Mouse (Mus musculus) Patski (cell line): ENCODE measurements at regions not wholly inside any gene's neighbourhood (a gene's known extent, or its start where the extent isn't known, plus 50 kb on each side); places are given as distances from the start of the nearest gene placed in this dataset.

ENCODE experiments used
- ATAC-seq: fragments of 100-300 bp; one replicate; pipeline ENCODE4 v1.8.0; 2021
- CTCF ChIA-PET: fragments of 350-600 bp; sonication (Branson Sonifier 250); formaldehyde crosslinking; loops from one replicate; lab custom pipeline; 2022; ENCODE audit warnings: inconsistent platforms; lab: Charles Lee
- POLR2A ChIA-PET: fragments of 350-600 bp; sonication (Branson Sonifier 250); formaldehyde crosslinking; loops from one replicate; lab custom pipeline; 2022; ENCODE audit warnings: antibody characterized with exemption, inconsistent platforms; lab: Charles Lee
- DNase-seq: peaks from one replicate; pipeline ENCODE4 v3.0.0-alpha.2; 2011; ENCODE audit warnings: low read depth, low spot score
- H3K27me3 ChIP-seq: fragments of 371-371 bp; one replicate; pipeline ENCODE4 v1.5.1; 2021
- CTCF ChIP-seq: fragments of 100-300 bp; IDR thresholded peaks from one replicate; pipeline ENCODE4 v1.5.1; 2021
- in situ Hi-C: fragments of 300-500 bp; cut with MboI; formaldehyde crosslinking; loops from 3 replicates; pipeline ENCODE4 v1.11.1; 2018; ENCODE audit warnings: low pct_unique_long_range_greater_than_20kb, mixed read lengths

DNA sequence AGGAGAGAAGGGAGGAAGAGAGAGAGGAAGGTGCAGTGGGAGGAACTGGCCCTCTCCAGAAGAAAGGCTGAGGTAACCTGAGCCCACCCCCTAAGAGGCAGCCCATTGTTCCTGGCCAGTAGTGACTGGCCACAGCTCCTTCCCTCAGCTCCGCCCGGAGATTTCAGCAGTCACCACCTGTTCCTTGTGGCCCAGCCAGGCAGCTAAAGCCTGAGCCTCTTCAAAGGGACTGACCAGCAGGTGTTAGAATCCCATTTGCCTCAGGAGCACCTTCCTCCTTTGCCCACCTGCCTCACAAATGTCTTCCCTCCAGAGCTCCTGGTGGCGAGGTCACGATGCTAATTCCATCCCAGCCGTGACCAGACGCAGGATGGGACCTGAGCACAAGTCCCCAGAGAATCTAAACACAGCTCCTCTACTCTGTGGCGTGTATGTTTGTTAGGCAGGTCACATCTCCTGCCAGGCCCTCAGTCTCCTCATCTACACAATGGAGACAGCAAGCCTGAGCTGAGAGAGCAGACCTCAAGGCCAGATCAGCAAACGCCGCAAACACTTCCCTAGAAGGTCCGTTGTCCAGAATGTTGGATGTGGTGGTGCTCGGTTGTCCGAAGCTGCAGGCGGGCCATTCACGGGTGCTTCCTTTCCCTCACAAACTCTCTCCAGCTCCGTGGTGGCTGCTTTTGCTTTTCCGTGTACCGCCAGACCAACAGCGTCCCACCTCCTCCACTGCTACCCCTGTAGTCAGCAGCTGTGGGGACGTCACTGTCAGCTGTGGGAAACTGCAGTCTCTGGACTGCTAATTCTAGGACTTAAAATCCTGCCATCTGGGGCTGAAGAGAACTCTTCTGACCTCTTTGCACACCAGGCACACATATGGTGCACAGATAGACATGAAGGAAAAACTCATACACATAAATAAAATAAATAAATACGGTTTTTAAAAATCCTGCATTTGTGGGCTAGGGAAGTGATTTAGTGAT, 145.8 kb upstream of the Rad23b start:
- POLR2A ChIA-PET = no interaction called here
- CTCF ChIA-PET = no interaction called here
- DNase-seq (no peak), ATAC-seq (no peak)
- H3K27me3 ChIP-seq = no peaks in the 10 kb centered on the region
- no peak for TF ChIP-seq CTCF
- in situ Hi-C loops = no loop called here

DNA sequence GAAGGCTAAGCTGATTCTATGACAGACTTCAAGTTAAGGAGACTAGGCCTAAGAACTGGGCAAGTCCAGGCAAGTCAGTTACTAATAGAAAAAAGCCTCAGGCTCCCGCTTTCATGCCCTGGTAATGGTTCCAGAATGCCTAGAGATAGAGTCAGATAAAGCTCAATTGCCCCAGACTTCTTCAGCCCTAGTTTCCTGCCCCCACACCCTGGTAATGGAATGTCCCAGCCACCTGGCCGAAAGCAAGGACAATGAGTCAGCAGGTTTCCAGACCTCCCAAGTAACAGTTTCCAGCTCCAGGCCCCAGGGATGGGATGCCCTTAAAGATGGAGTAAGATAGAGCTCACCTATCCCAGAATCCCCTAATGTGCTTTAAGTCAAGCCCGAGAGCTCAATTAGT, 143.6 kb upstream of the Rad23b start:
- ChIA-PET POLR2A (interaction anchor here (0.5 kb wide), 1 partner anchor 259 kb away, joined by 3 read pairs; no protein-coding TSS in a partner anchor), CTCF (no interaction called here)
- TF ChIP-seq CTCF = no peak
- in situ Hi-C loops = no loop called here
- H3K27me3 ChIP-seq = no peaks in the 10 kb centered on the region
- DNase-seq (no peak), ATAC-seq (no peak)

DNA sequence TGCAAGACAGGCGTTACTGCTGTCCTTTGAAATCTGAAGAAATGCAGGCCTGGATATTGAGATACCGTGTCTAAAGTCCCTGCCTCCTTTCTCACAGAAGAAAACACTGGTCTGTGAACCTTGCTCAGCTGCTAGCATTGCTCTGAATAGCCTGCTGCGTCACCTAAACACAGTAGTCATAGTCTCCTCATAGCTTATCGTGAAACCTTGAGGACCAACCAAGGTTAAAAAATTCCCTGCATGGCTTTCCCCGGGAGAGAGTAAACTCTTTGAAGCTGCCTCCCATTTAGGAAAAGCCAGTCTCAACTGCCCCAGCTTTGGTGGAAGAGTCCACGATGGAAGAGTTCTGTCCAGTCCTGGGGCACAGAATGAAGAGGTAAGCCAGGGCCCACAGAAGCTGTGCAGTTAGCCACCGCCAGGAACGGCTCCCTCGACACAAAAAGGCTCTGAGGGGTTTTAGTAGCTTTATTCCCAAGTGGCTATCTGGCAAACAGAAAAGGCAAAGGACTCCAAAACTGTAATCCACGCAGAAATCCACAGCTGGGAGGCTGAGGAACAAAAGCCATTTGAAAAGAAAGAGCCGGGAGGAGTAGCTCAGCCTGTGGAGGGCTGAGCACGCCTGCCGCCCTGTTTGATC, 142.0 kb upstream of the Rad23b start:
- no peaks in the 10 kb centered on the region for H3K27me3 ChIP-seq
- ChIA-PET POLR2A (no interaction called here), CTCF (no interaction called here)
- DNase-seq (no peak), ATAC-seq (no peak)
- no peak for TF ChIP-seq CTCF
- in situ Hi-C loops = no loop called here

DNA sequence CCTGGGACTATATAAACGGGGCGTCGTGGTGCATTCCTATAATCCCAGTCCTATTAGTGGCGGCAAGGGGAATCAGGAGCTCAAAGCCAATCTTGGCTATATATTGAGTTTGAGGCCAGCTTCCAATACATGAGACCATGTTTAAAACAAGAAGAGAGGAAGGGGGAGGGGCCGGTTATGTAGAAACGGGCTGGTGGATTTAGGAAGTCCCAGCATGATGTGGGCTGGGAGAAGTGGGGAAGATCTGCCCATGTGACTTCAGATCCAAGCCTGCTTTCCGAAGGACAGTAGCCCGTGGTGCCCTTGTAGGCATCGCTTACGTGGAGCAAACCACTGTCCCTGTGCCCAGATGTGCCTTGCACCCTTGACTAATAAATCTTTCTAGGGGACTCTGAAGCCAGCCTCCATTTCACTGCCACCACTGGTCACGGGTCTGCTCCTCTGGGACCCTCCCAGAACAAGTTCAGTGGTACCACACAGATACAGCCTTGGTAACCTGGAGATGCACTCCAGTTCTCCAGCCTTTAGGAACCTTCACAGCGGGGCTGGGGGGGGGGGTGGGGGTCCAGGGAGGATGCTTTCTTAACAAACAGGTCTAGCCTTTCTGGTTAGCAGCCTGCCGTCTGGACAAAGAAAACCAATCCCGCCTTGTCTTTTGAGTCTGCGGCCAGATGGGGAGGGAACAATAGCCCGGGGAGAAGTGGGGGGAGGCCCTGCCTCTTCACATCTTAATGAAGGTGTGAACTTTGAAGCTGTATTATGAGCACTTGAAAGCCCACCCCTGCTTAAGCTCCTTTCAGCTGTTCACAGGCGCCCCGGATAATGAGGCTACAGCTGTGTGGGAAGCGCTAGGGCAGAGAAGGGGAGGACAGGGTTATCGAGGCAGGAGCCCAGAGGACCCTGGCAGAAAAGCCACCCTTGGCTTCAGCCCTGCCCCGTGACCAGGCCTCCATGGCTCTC, 141.2 kb upstream of the Rad23b start:
- POLR2A ChIA-PET = no interaction called here
- no peak for DNase-seq
- in situ Hi-C loops = no loop called here
- no peaks in the 10 kb centered on the region for H3K27me3 ChIP-seq
- TF ChIP-seq CTCF = no peak
- no peak for ATAC-seq
- CTCF ChIA-PET = no interaction called here

DNA sequence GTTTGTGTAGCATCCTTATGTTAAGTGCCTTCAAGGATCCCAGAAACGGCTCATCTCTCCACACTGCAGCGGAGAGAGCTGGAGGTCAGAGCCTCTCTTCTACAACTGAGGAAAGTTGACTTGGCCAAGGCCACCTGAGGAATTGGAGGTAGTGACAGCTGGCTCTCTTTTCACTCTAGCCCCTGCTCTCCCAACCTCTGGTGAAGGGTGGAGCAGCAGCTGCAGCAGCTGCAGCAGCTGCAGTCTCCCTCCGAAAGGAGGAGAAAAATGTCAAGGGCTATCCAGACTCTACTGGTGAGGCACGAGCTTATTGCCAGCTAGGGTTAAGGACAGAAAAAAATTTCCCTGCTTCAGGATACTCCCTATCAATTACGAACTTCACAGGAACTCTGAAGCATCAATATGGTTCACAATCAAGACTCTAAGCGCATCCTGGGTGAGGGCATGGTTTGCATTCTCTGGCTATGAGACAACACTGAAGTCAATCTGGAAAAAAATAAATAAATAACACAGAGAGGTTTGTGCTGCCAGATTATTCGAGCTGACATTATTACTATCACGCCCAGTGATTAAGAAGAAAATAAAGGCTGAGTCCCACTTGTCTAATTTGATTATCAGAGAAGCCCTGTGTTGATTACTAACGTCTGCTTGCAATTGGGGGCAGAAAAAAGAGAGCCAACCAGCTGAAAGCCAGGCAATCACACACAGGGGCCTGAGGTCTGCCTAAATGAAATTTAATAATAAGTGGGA, 134.2 kb upstream of the Rad23b start:
- CTCF ChIA-PET = no interaction called here
- no peak for TF ChIP-seq CTCF
- in situ Hi-C loops = no loop called here
- no peaks in the 10 kb centered on the region for H3K27me3 ChIP-seq
- POLR2A ChIA-PET = no interaction called here
- no peak for DNase-seq
- ATAC-seq = no peak

DNA sequence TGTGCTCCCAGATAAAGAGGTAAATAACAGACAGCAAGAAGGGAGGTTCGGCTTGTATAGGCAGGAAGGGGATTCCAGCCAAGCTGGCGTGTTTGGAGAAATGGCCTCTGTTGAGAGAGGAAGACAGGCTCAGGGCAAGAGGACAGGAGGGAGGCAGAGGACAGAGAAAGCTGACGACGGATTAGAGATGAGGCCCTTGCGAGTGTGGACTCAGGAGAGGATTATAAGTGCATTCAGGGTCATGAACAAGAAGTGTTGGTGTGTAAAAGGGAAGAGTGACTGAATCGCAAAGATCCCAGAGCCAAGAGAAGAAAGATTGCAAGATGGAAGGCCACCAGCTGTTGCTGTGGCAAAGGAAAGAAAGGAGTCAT, 133.7 kb upstream of the Rad23b start:
- ChIA-PET POLR2A (no interaction called here), CTCF (interaction anchor here (1.5 kb wide), 1 partner anchor 25 kb away, joined by 3 read pairs; no protein-coding TSS in a partner anchor)
- DNase-seq (no peak), ATAC-seq (no peak)
- no peak for TF ChIP-seq CTCF
- in situ Hi-C loops = no loop called here
- no peaks in the 10 kb centered on the region for H3K27me3 ChIP-seq

DNA sequence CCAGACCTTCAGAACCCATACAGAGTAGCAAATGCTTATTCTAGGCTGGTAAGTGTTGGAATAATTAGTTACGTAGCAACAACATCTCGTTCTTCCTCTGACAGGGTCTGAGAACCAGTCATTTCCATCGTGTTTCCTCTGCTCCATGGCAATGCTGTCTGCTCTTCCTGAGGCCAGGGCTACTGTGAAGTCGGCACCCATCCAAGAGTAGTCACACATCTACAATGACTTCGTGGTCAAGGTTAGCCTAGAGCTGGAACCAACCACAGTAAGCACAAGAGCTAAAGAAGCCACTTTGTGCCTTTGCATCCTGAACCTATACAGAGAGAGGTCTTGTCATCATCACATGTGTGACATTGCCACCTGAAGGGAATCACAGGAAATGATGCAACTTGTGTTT, 124.1 kb upstream of the Rad23b start:
- ChIA-PET POLR2A (no interaction called here), CTCF (no interaction called here)
- ATAC-seq = no peak
- in situ Hi-C loops = no loop called here
- TF ChIP-seq CTCF = no peak
- no peaks in the 10 kb centered on the region for H3K27me3 ChIP-seq
- DNase-seq = no peak

DNA sequence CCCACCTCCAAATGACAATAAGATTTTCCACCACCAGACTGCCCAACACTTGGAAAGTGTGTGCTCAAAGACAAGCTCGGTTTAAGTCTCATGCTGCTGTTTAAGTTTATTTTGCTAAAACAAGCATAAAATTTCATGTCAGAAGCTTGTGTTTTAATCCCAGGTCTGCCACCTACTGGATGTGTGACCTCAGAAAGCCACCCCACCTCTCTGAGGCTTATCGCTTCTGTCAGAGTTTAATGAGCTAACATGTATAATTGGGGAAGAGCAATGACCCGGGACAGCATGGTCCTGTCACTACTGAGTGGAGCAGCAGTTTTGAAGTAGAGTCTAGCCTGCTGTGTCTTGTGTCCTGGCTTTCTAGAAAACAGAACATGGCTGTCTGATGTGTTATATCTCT, 122.4 kb upstream of the Rad23b start:
- in situ Hi-C loops = no loop called here
- POLR2A ChIA-PET = no interaction called here
- CTCF ChIA-PET = interaction anchor here (0.8 to 1.4 kb wide), 5 partner anchors 9 to 349 kb away, joined by 3 to 7 read pairs (median 3); no protein-coding TSS in a partner anchor
- TF ChIP-seq CTCF = peak; percentile 74
- ATAC-seq (no peak), DNase-seq (no peak)
- H3K27me3 ChIP-seq = no peaks in the 10 kb centered on the region

DNA sequence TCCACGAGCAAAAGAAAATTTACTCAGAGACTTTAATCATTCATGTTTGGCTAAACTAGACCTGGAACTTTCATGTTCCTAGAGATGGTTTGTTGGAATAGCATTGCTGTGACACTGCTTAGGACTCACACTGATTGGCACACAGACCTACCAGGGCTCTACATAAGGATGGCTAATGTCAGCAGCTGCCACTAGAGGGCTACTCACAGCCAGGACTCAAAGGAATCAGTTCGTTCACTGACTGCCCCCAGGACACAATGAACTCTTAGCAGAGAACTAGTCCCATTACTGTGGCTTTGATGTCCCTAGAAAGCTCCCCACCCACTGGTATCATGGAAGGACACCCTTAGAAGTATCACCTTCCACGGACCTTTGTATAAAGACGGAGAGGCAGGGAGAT, 118.3 kb upstream of the Rad23b start:
- POLR2A ChIA-PET = interaction anchor here (1.1 kb wide), 1 partner anchor 87 kb away, joined by 3 read pairs; no protein-coding TSS in a partner anchor
- in situ Hi-C loops = loop anchor here (10.0 kb wide), 1 partner anchor 917 kb away; no protein-coding TSS in a partner anchor
- CTCF ChIA-PET = interaction anchor here (1.0 to 1.2 kb wide), 3 partner anchors 9 to 13 kb away, joined by 4 to 6 read pairs (median 4); no protein-coding TSS in a partner anchor
- peak; percentile 76 for TF ChIP-seq CTCF
- no peaks in the 10 kb centered on the region for H3K27me3 ChIP-seq
- DNase-seq = no peak
- ATAC-seq = no peak
